Mouse (Mus musculus) midbrain, postnatal 0 days (tissue): ENCODE measurements around the gene Ubap1. TPM values are rescaled to one million over a fixed set of nuclear protein-coding genes. Genes with fewer than 3 reads are reported as not detected.

Experiments used
- ATAC-seq: fragments of 200-750 bp; cut with Nextera tagmentation; 2 replicates; pipeline ENCODE4 v1.8.0; 2017; ENCODE audit warnings: moderate number of reproducible peaks, mild to moderate bottlenecking, moderate TSS enrichment, moderate library complexity; ENCODE audit not compliant: low FRiP score
- DNase-seq: peaks from one replicate; pipeline ENCODE4 v3.0.0-alpha.2; 2015; ENCODE audit warnings: low spot score
- H3K27ac ChIP-seq: fragments of 300-500 bp; sonication (generic); 2 replicates; pipeline ENCODE4 v1.5.1; 2014; ENCODE audit warnings: low read depth, mild to moderate bottlenecking, low read length, mixed read lengths
- H3K27me3 ChIP-seq: fragments of 300-500 bp; sonication (generic); 2 replicates; pipeline ENCODE4 v1.6.1; 2014; ENCODE audit warnings: low read length, control low read depth, mixed read lengths; ENCODE audit not compliant: insufficient read depth
- H3K36me3 ChIP-seq: fragments of 300-500 bp; sonication (generic); 2 replicates; pipeline ENCODE4 v1.6.1; 2014; ENCODE audit warnings: low read length, control low read depth, mixed read lengths; ENCODE audit not compliant: insufficient read depth
- H3K4me1 ChIP-seq: fragments of 300-500 bp; sonication (generic); 2 replicates; pipeline ENCODE4 v1.6.1; 2014; ENCODE audit warnings: mild to moderate bottlenecking, control low read depth, antibody characterized with exemption, low read length, mixed read lengths; ENCODE audit not compliant: insufficient read depth
- H3K4me2 ChIP-seq: fragments of 300-500 bp; sonication (generic); 2 replicates; pipeline ENCODE4 v1.6.1; 2014; ENCODE audit warnings: low read depth, mild to moderate bottlenecking, low read length, mixed read lengths; ENCODE audit not compliant: poor library complexity, severe bottlenecking
- H3K4me3 ChIP-seq: fragments of 300-500 bp; sonication (generic); 2 replicates; pipeline ENCODE4 v1.5.1; 2014; ENCODE audit warnings: low read depth, mild to moderate bottlenecking, low read length, moderate library complexity
- H3K9ac ChIP-seq: fragments of 300-500 bp; sonication (generic); replicated peaks from 2 replicates; pipeline ENCODE4 v1.6.1; 2014; ENCODE audit warnings: mild to moderate bottlenecking, low read length, moderate library complexity, mixed read lengths; ENCODE audit not compliant: poor library complexity, severe bottlenecking
- H3K9me3 ChIP-seq: fragments of 300-500 bp; sonication (generic); 2 replicates; pipeline ENCODE4 v1.6.1; 2016; ENCODE audit warnings: low read length, control low read depth
- CTCF ChIP-seq: IDR thresholded peaks from 2 replicates; pipeline ENCODE4 v1.5.1; 2016; ENCODE audit warnings: antibody characterized with exemption, mild to moderate bottlenecking
- WGBS: fragments of 180-500 bp; shearing (Covaris S2); extraction: QIAGEN DNeasy Blood & Tissue Kit; methylation state at CpG from one replicate; pipeline ENCODE4 v1.1.7; 2014; 5-methylcytosine and 5-hydroxymethylcytosine counted together
- polyA plus RNA-seq: library from polyadenylated mRNA; unstranded; fragments of >200 nt; fragmentation: Nextera tagmentation; extraction: Ambion mirVana; gene quantifications from 2 replicates; pipeline ENCODE4 v1.2.1, GENCODE M21; 2015
- total RNA-seq: library from RNA; depleted of rRNA; stranded (reverse); fragments of >200 nt; gene quantifications from 2 replicates; pipeline ENCODE4 v1.2.3, GENCODE M21; 2014

The Ubap1 gene
- total and polyA plus RNA-seq, 2 experiments from 2014 or later: 35.0 to 58.8 TPM

DNA sequence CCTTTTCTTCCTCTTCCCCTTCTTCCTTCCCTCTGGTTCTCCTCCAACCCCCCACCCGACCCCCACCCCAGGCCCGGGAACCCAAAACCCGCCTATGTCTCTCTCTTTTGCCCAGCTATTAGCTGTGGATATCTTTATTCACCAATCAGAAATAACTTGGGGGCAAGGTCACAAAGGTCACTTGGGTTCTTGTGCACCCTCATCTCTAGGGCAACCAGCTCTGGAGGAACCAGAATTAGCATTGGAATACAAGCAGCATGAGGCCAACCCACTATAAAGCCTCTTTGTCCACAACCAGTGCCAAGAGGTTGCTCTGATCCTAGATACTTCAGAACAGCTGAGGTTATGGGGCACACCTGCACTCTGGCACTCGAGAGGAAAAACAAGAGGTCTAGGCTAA, 19.3 kb upstream of the Ubap1 start:
- Histone ChIP-seq H3K4me2 (no peak overlapping the region), H3K27ac (no peak overlapping the region), H3K27me3 (no peaks in the 10 kb centered on the region), H3K4me1 (no peaks in the 10 kb centered on the region), H3K4me3 (no peak overlapping the region), H3K9me3 (no peaks in the 10 kb centered on the region), H3K36me3 (no peaks in the 10 kb centered on the region), H3K9ac (no peak overlapping the region)
- WGBS: 40% methylated on average over 4 of the region's 4 CpGs
- no peak for DNase-seq
- no peak for TF ChIP-seq CTCF
- no peak for ATAC-seq

DNA sequence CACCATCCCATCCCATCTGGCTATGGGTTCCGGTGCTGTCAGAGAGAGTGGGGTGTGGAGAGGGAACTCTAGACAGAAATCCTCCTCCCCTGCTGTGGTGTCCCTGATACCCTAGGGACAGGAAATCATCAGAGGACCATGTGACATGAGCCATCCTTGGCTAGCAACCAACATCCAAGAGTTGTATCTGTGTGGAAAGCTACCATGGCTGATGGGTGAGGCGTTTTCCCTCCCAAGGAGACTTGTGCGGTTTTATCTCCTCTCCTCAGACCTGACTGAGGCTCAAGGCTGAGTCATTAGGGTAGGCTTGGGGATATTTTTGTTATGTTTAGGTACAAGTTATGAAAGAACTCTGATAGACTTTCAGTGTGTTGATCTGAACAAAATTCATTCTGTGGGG, 17.7 kb upstream of the Ubap1 start:
- no peaks in the 10 kb centered on the region for H3K36me3 ChIP-seq

GRCm38 (mm10) chr4:41331698-41332421, 16.9 kb upstream of the Ubap1 start:
- 91% methylated on average over 9 of the region's 9 CpGs for WGBS

More for the DNA sequence above, 17.7 kb upstream of the Ubap1 start:
- H3K27ac ChIP-seq: no peak overlapping the region
- no peak overlapping the region for H3K4me3 ChIP-seq
- H3K27me3 ChIP-seq: no peaks in the 10 kb centered on the region
- TF ChIP-seq CTCF: no peak
- DNase-seq (no peak), ATAC-seq (no peak)
- H3K9me3 ChIP-seq: no peaks in the 10 kb centered on the region
- WGBS: 85% methylated on average over 3 of the region's 3 CpGs
- H3K4me2 ChIP-seq: no peak overlapping the region
- no peaks in the 10 kb centered on the region for H3K4me1 ChIP-seq
- H3K9ac ChIP-seq: no peak overlapping the region

DNA sequence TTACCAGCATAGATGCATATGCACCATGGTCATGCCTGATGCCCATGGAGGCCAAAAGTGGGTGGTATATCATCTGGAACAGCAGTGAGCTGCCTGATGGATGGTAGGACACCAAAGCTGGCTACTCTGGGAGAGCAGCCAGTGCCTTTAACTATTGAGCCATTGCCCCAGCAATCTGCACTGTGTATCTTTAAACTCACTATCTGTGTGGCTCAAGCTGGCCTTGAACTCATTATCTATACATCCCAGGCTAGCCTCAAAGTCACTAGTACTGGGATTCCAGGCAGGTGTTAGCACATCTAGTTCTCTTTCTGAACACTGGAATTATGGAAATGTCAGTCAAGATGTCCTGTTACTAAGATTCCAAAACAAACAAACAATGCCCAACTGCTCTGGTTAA, 12.2 kb upstream of the Ubap1 start:
- Histone ChIP-seq H3K9me3 (no peaks in the 10 kb centered on the region), H3K9ac (no peak overlapping the region), H3K4me3 (no peak overlapping the region), H3K4me2 (no peak overlapping the region), H3K36me3 (no peaks in the 10 kb centered on the region), H3K4me1 (no peaks in the 10 kb centered on the region), H3K27ac (no peak overlapping the region), H3K27me3 (no peaks in the 10 kb centered on the region)
- DNase-seq: no peak
- no peak for TF ChIP-seq CTCF
- ATAC-seq: no peak

More at GRCm38 (mm10) chr4:41331698-41332421, 16.9 kb upstream of the Ubap1 start:
- TF ChIP-seq CTCF: no peak
- H3K36me3 ChIP-seq: no peaks in the 10 kb centered on the region
- no peaks in the 10 kb centered on the region for H3K4me1 ChIP-seq
- H3K9ac ChIP-seq: no peak overlapping the region; the same call in 1 of the 2 replicates
- ATAC-seq: no peak
- no peaks in the 10 kb centered on the region for H3K27me3 ChIP-seq
- no peak overlapping the region for H3K4me3 ChIP-seq
- DNase-seq: no peak
- H3K27ac ChIP-seq: no peak overlapping the region
- H3K9me3 ChIP-seq: no peaks in the 10 kb centered on the region
- no peak overlapping the region for H3K4me2 ChIP-seq

GRCm38 (mm10) chr4:41340912-41341550, 7.8 kb upstream of the Ubap1 start:
- no peak overlapping the region for H3K4me2 ChIP-seq
- H3K4me1 ChIP-seq: no peaks in the 10 kb centered on the region
- no peak for ATAC-seq
- H3K9ac ChIP-seq: no peak overlapping the region
- H3K36me3 ChIP-seq: no peaks in the 10 kb centered on the region
- no peak for DNase-seq
- no peak for TF ChIP-seq CTCF
- no peaks in the 10 kb centered on the region for H3K27me3 ChIP-seq
- no peaks in the 10 kb centered on the region for H3K9me3 ChIP-seq
- H3K27ac ChIP-seq: no peak overlapping the region
- WGBS: 83% methylated on average over 11 of the region's 11 CpGs
- no peak overlapping the region for H3K4me3 ChIP-seq

GRCm38 (mm10) chr4:41346011-41346410, 2.8 kb upstream of the Ubap1 start:
- 76% methylated on average over 2 of the region's 2 CpGs for WGBS
- no peak for ATAC-seq
- Histone ChIP-seq H3K4me3 (no peak overlapping the region), H3K27ac (no peak overlapping the region), H3K36me3 (no peaks in the 10 kb centered on the region), H3K4me2 (no peak overlapping the region), H3K9me3 (no peaks in the 10 kb centered on the region), H3K9ac (no peak overlapping the region), H3K27me3 (no peaks in the 10 kb centered on the region), H3K4me1 (0 out of 2 replicates have a peak, but pooled peaks cover 4% of the 10 kb centered on the region)
- TF ChIP-seq CTCF: no peak
- no peak for DNase-seq
